Mouse (Mus musculus): ENCODE results near the gene Ggt1.
A peak's percentile ranks its signal among the peaks of the same experiment; 100 is the strongest.

Ggt1 gene

GRCm38 (mm10) chr10:75579129-75579528 lies 17.7 kb downstream of the Ggt1 start:
- DNase-seq = no peak

GRCm38 (mm10) chr10:75585876-75586552 lies 24.6 kb downstream of the Ggt1 start:
- peak; percentile 94 to 96 for DNase-seq

- DNase-seq = no peak
Measured at GRCm38 (mm10) chr10:75586553-75586879, 25.1 kb downstream of the Ggt1 start.

- DNase-seq = no peak
Measured at GRCm38 (mm10) chr10:75587781-75588180, 26.4 kb downstream of the Ggt1 start.

- no peak for DNase-seq
Measured at GRCm38 (mm10) chr10:75588336-75588735, 26.9 kb downstream of the Ggt1 start.

GRCm38 (mm10) chr10:75589129-75589528 lies 27.7 kb downstream of the Ggt1 start, which contains the start of gene Ggt5:
Ggt5 (plus strand) TSS chr10:75589340.
- DNase-seq = peak; percentile 26 to 58

GRCm38 (mm10) chr10:75589651-75590050 lies 28.2 kb downstream of the Ggt1 start:
- DNase-seq = no peak

GRCm38 (mm10) chr10:75591211-75591894 lies 29.9 kb downstream of the Ggt1 start:
- DNase-seq = no peak

- DNase-seq = no peak
Measured at GRCm38 (mm10) chr10:75592585-75592984, 31.2 kb downstream of the Ggt1 start.

GRCm38 (mm10) chr10:75595981-75596380 lies 34.6 kb downstream of the Ggt1 start:
- peak; percentile 75 to 79 for DNase-seq

GRCm38 (mm10) chr10:75600189-75600730 lies 38.9 kb downstream of the Ggt1 start:
- no peak for DNase-seq

- no peak for DNase-seq
Measured at GRCm38 (mm10) chr10:75605162-75605846, 43.9 kb downstream of the Ggt1 start.

GRCm38 (mm10) chr10:75607253-75607652 lies 45.8 kb downstream of the Ggt1 start:
- no peak for DNase-seq

GRCm38 (mm10) chr10:75608975-75609374 lies 47.6 kb downstream of the Ggt1 start:
- no peak for DNase-seq

GRCm38 (mm10) chr10:75610486-75610885 lies 49.1 kb downstream of the Ggt1 start:
- DNase-seq = no peak

- DNase-seq = no peak
Measured at GRCm38 (mm10) chr10:75616044-75616443, 54.6 kb downstream of the Ggt1 start.

GRCm38 (mm10) chr10:75620818-75621217 lies 59.4 kb downstream of the Ggt1 start:
- DNase-seq = no peak

GRCm38 (mm10) chr10:75625920-75626319 lies 64.5 kb downstream of the Ggt1 start:
- no peak for DNase-seq

- DNase-seq = no peak
Measured at GRCm38 (mm10) chr10:75626991-75627390, 65.6 kb downstream of the Ggt1 start.

- DNase-seq = no peak
Measured at GRCm38 (mm10) chr10:75627490-75627889, 66.1 kb downstream of the Ggt1 start.

GRCm38 (mm10) chr10:75632633-75633032 lies 71.2 kb downstream of the Ggt1 start:
- DNase-seq = peak in 1 of 2 experiments; percentile 12

GRCm38 (mm10) chr10:75633048-75633447 lies 71.6 kb downstream of the Ggt1 start:
- no peak for DNase-seq

- DNase-seq = peak in 1 of 2 experiments; percentile 7
Measured at GRCm38 (mm10) chr10:75633576-75634139, 72.3 kb downstream of the Ggt1 start.
